Mouse (Mus musculus): ENCODE measurements at regions not wholly inside any gene's neighbourhood (a gene's known extent, or its start where the extent isn't known, plus 50 kb on each side); places are given as distances from the start of the nearest gene placed in this dataset.

GRCm38 (mm10) chr13:105377038-105377437 is 66.4 kb upstream of the Htr1a start:
- peak; percentile 42 to 77 for DNase-seq (ENCODE audit: low spot score in 2 of 2)

- no peak for DNase-seq (ENCODE audit: low spot score in 2 of 2)
Measured at GRCm38 (mm10) chr13:105378587-105378986, 64.9 kb upstream of the Htr1a start.

- DNase-seq (ENCODE audit: low spot score in 2 of 2) = no peak
Measured at GRCm38 (mm10) chr13:105387016-105387772, 56.2 kb upstream of the Htr1a start.

Data from layer of hippocampus, adult 18-20 months (tissue).